Mouse (Mus musculus) lung, embryonic 15.5 days (tissue): ENCODE measurements around the gene Ssu2. TPM values are rescaled to one million over a fixed set of nuclear protein-coding genes. Genes with fewer than 3 reads are reported as not detected.

Experiments used
- ATAC-seq: fragments of 200-750 bp; cut with Nextera tagmentation; 2 replicates; pipeline ENCODE4 v1.8.0; 2017; ENCODE audit warnings: moderate number of reproducible peaks, borderline replicate concordance; ENCODE audit not compliant: low FRiP score, low TSS enrichment; ENCODE audit errors: extremely low read depth
- H3K27ac ChIP-seq: fragments of 300-500 bp; sonication (generic); 2 replicates; pipeline ENCODE4 v1.5.1; 2015; ENCODE audit warnings: moderate library complexity, mild to moderate bottlenecking, inconsistent platforms
- H3K27me3 ChIP-seq: fragments of 300-500 bp; sonication (generic); 2 replicates; pipeline ENCODE4 v1.6.1; 2015; ENCODE audit warnings: inconsistent platforms
- H3K36me3 ChIP-seq: fragments of 300-500 bp; sonication (generic); 2 replicates; pipeline ENCODE4 v1.6.1; 2015; ENCODE audit warnings: inconsistent platforms
- H3K4me1 ChIP-seq: fragments of 300-500 bp; sonication (generic); 2 replicates; pipeline ENCODE4 v1.6.1; 2015; ENCODE audit warnings: inconsistent platforms
- H3K4me2 ChIP-seq: fragments of 300-500 bp; sonication (generic); 2 replicates; pipeline ENCODE4 v1.6.1; 2015; ENCODE audit warnings: inconsistent platforms, mild to moderate bottlenecking, moderate library complexity
- H3K4me3 ChIP-seq: fragments of 300-500 bp; sonication (generic); 2 replicates; pipeline ENCODE4 v1.5.1; 2015; ENCODE audit warnings: mild to moderate bottlenecking, inconsistent platforms
- H3K9ac ChIP-seq: fragments of 300-500 bp; sonication (generic); 2 replicates; pipeline ENCODE4 v1.6.1; 2015; ENCODE audit warnings: inconsistent platforms
- H3K9me3 ChIP-seq: fragments of 300-500 bp; sonication (generic); 2 replicates; pipeline ENCODE4 v1.6.1; 2016; ENCODE audit warnings: inconsistent platforms
- WGBS: fragments of 180-500 bp; shearing (Covaris S2); methylation state at CpG from one replicate; pipeline ENCODE4 v1.1.7; 2015; 5-methylcytosine and 5-hydroxymethylcytosine counted together
- polyA plus RNA-seq: library from polyadenylated mRNA; unstranded; fragments of >200 nt; fragmentation: Nextera tagmentation; extraction: Ambion mirVana; gene quantifications from 2 replicates; pipeline ENCODE4 v1.2.1, GENCODE M21; 2015

Ssu2 gene
- polyA plus RNA-seq, result 3.0 and 4.1 TPM in 2 replicates

DNA sequence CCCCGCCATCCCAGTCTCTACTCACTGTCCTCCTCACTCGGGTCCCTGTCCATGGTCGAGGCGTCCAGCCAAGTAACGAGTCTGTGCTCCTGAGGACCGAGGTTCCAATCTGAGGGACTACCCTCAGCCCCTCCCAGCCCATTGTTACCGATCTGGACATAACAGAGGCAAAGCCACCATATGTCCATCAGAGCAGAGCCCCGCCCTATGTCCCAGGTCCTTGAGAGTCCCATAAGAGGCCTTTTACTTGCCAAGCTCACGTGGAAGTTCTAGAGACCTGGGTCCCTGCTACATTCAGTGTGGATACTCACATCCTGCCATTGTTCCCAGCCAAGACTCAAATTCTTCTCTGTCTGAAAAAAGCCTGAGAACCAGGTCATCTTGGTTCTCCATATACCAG, at the start of gene Ssu2:
Gene Ssu2 (minus strand): TSS at position 77 of the 400 bp plus-strand sequence.
- H3K36me3 ChIP-seq, result no peaks in the 10 kb centered on the region
- no peak within 1 kb of the TSS; the same call in 1 of the 2 replicates for H3K27ac ChIP-seq
- H3K4me2 ChIP-seq, result no peak within 1 kb of the TSS
- H3K27me3 ChIP-seq, result no peaks in the 10 kb centered on the region
- WGBS, result 75% methylated on average over 9 of the region's 9 CpGs
- no peak for ATAC-seq
- peaks cover 9% of the 10 kb centered on the region; the same call in 1 of the 2 replicates for H3K4me1 ChIP-seq
- H3K9ac ChIP-seq, result no peak within 1 kb of the TSS
- H3K4me3 ChIP-seq, result no peak within 1 kb of the TSS
- H3K9me3 ChIP-seq, result no peaks in the 10 kb centered on the region

GRCm38 (mm10) chr6:112426018-112426732, 38.4 kb upstream of the Ssu2 start:
- H3K4me1 ChIP-seq, result peaks cover 13% of the 10 kb centered on the region; the same call in 1 of the 2 replicates
- peak; percentile 63 for ATAC-seq
- H3K36me3 ChIP-seq, result no peaks in the 10 kb centered on the region
- H3K4me2 ChIP-seq, result no peak overlapping the region
- no peak overlapping the region for H3K27ac ChIP-seq
- WGBS, result 35% methylated on average over 6 of the region's 6 CpGs
- no peaks in the 10 kb centered on the region for H3K9me3 ChIP-seq
- no peaks in the 10 kb centered on the region for H3K27me3 ChIP-seq
- no peak overlapping the region for H3K4me3 ChIP-seq
- no peak overlapping the region for H3K9ac ChIP-seq

DNA sequence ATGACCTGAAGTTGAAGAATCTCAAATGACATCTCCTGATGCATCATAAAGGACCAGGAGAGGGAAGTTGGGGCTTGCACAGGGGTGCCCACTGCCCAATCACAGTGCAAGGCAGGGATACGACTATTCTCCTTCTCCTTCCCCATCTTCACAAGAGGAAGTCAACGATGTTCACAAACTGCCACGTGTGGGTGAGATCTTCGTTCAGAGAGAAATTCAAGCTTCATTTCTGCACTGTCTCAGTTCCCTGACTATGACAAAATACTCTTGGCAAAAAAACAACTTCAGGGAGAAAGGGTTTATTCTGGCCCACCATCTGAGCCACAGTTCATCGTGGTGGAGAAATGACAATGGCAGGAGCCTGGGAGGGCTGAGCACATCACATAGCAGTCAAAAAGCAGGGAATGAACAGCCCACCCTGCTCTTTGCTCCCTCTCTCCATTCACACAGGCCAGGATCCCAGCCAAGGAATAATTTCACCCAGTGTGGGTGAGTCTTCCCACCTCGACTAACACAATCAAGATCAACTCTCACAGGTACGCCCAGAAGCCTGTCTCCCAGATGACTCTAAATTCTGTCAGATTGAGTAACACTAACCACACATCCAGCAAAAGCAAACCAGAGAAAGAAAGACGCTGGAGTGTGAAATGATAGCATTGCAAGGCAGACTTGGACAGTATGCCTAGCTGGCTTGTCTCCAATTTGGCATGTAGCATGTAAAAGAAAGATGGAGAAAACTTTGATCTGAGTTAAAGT, 36.1 kb upstream of the Ssu2 start:
- WGBS, result 40% methylated on average over 8 of the region's 8 CpGs
- H3K4me1 ChIP-seq, result peaks cover 13% of the 10 kb centered on the region; the same call in 1 of the 2 replicates
- peak; percentile 88 for ATAC-seq
- no peak overlapping the region for H3K4me3 ChIP-seq
- peak overlapping the region; percentile 57; the same call in 1 of the 2 replicates for H3K27ac ChIP-seq
- no peak overlapping the region for H3K4me2 ChIP-seq
- no peak overlapping the region for H3K9ac ChIP-seq
- no peaks in the 10 kb centered on the region for H3K9me3 ChIP-seq
- H3K27me3 ChIP-seq, result no peaks in the 10 kb centered on the region
- no peaks in the 10 kb centered on the region for H3K36me3 ChIP-seq

DNA sequence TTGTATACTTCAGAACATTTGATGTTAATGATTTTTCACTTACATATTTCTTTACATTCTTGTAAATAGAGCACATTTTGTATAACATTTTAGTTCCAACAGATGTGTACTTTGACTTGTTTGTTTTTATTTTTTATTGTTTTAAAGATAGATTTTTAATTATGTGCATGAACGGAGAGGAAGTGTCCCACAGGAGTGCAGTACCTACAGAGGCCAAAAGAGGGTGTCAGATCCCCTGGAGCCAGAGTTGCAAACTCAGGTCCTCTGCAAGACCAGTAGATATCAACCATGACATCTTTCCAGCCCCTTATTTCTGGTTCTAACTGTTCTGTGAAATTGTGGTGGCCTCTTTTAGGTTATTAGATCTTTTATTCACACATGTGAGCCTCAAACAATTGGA, 33.1 kb upstream of the Ssu2 start:
- no peak overlapping the region for H3K4me3 ChIP-seq
- WGBS, result 92% methylated on average over 1 of the region's 1 CpGs
- no peaks in the 10 kb centered on the region for H3K36me3 ChIP-seq
- H3K9me3 ChIP-seq, result no peaks in the 10 kb centered on the region
- H3K9ac ChIP-seq, result no peak overlapping the region
- ATAC-seq, result no peak
- no peak overlapping the region for H3K4me2 ChIP-seq
- H3K4me1 ChIP-seq, result peaks cover 13% of the 10 kb centered on the region; the same call in 1 of the 2 replicates
- H3K27me3 ChIP-seq, result no peaks in the 10 kb centered on the region
- H3K27ac ChIP-seq, result no peak overlapping the region

DNA sequence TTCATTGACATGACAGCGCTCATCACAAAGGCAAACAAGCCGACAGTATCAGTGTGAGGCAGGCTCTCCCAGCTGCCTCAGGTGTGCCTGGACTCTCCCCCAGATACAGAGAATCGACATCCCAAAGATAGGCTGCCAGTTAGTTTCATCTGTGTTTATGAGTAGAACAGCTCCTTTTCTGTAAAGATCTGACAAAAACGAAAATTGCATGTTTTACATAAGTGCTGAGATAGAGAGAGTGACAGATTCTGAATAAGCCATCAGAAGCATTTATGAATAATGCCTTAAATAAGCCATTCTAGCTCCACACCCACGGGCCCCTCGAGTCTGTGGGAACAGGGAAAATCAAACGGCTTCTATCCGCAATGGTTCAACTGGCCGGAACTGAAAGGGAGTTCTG, 31.5 kb upstream of the Ssu2 start:
- Histone ChIP-seq H3K36me3 (no peaks in the 10 kb centered on the region), H3K9me3 (no peaks in the 10 kb centered on the region), H3K4me2 (no peak overlapping the region), H3K4me1 (0 out of 2 replicates have a peak, but pooled peaks cover 3% of the 10 kb centered on the region), H3K9ac (no peak overlapping the region), H3K27me3 (no peaks in the 10 kb centered on the region), H3K27ac (no peak overlapping the region), H3K4me3 (no peak overlapping the region)
- 50% methylated on average over 9 of the region's 9 CpGs for WGBS
- ATAC-seq, result no peak

GRCm38 (mm10) chr6:112404111-112404510, 16.3 kb upstream of the Ssu2 start:
- Histone ChIP-seq H3K4me3 (no peak overlapping the region), H3K4me1 (0 out of 2 replicates have a peak, but pooled peaks cover 6% of the 10 kb centered on the region), H3K27ac (no peak overlapping the region), H3K4me2 (no peak overlapping the region), H3K9ac (no peak overlapping the region), H3K27me3 (no peaks in the 10 kb centered on the region), H3K9me3 (no peaks in the 10 kb centered on the region), H3K36me3 (no peaks in the 10 kb centered on the region)
- no peak for ATAC-seq
- WGBS, result 72% methylated on average over 5 of the region's 5 CpGs

DNA sequence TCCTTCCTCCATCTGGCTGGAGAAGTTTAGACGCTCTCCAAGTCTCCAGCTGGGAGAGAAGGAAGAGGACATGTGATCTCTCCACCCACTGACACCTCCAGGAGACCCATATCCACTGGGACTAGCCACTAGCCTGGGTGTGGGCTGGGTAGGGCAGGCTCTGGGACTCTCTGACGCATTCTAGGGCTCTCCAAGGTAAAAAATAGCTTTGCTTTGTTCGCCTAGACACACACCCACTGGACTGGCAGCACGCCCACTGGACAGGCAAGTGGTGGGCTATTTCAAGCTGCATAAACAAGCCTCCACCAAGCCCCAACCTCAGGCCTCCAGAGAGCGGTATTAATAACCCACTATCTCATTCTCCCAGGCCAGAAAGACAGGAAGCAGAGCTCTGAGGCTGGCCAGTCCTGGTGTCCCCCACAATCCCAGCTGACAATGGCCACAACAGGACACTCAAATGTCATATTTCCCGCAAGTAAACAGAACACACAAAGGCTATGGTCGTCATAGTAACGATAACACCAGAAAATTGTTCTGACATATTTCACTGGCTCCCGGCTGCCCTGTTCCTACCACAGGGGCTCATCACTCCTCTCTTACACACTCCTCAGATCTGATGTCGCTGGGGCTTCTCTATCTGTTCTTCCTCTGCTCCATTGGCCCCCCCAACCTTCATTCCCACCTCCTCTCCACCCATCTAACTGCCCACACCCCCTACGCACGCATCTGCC, 14.3 kb upstream of the Ssu2 start:
- H3K36me3 ChIP-seq, result no peaks in the 10 kb centered on the region
- H3K27me3 ChIP-seq, result no peaks in the 10 kb centered on the region
- H3K9ac ChIP-seq, result no peak overlapping the region
- peak overlapping the region; percentile 40 for H3K27ac ChIP-seq
- 0 out of 2 replicates have a peak, but pooled peaks cover 6% of the 10 kb centered on the region for H3K4me1 ChIP-seq
- H3K4me2 ChIP-seq, result no peak overlapping the region
- 56% methylated on average over 12 of the region's 12 CpGs for WGBS
- H3K9me3 ChIP-seq, result no peaks in the 10 kb centered on the region
- peak; percentile 89 for ATAC-seq
- no peak overlapping the region for H3K4me3 ChIP-seq

- Histone ChIP-seq H3K9ac (no peak overlapping the region), H3K4me2 (no peak overlapping the region), H3K27ac (no peak overlapping the region), H3K27me3 (no peaks in the 10 kb centered on the region), H3K9me3 (no peaks in the 10 kb centered on the region), H3K36me3 (no peaks in the 10 kb centered on the region), H3K4me3 (no peak overlapping the region), H3K4me1 (0 out of 2 replicates have a peak, but pooled peaks cover 6% of the 10 kb centered on the region)
- ATAC-seq, result no peak
- WGBS, result 58% methylated on average over 3 of the region's 3 CpGs
Observed at GRCm38 (mm10) chr6:112397351-112397750, 9.5 kb upstream of the Ssu2 start.

GRCm38 (mm10) chr6:112396352-112396751, 8.5 kb upstream of the Ssu2 start:
- no peaks in the 10 kb centered on the region for H3K27me3 ChIP-seq
- H3K9ac ChIP-seq, result no peak overlapping the region
- no peak overlapping the region for H3K4me2 ChIP-seq
- no peaks in the 10 kb centered on the region for H3K36me3 ChIP-seq
- no peak overlapping the region for H3K27ac ChIP-seq
- H3K9me3 ChIP-seq, result no peaks in the 10 kb centered on the region
- H3K4me1 ChIP-seq, result no peaks in the 10 kb centered on the region
- no peak overlapping the region for H3K4me3 ChIP-seq
- WGBS, result 81% methylated on average over 3 of the region's 3 CpGs
- no peak for ATAC-seq

DNA sequence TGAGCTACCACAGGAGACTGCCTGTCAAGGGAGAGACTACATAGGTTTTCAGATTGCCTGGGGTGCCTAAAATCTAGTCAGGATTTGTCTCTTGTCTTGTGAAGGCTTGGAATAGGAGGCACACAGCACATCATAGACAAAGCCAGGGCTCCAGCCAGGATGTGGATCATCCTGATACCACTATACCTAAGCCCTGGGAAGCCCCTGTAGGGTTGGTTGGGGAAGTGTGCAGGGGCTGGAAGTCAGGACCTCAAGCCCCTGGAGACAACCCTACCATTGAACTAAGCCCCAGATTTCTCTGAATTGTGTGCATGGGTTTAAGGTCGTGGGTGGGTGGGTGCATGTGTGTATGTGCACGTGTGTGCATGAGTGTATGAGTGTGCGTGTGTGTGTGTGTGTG, 562 bp upstream of the Ssu2 start:
- no peak overlapping the region for H3K4me3 ChIP-seq
- no peak overlapping the region for H3K4me2 ChIP-seq
- no peak for ATAC-seq
- 79% methylated on average over 3 of the region's 3 CpGs for WGBS
- 0 out of 2 replicates have a peak, but pooled peaks cover 4% of the 10 kb centered on the region for H3K4me1 ChIP-seq
- no peak overlapping the region for H3K9ac ChIP-seq
- H3K27me3 ChIP-seq, result no peaks in the 10 kb centered on the region
- H3K36me3 ChIP-seq, result no peaks in the 10 kb centered on the region
- no peaks in the 10 kb centered on the region for H3K9me3 ChIP-seq
- no peak overlapping the region; the same call in 1 of the 2 replicates for H3K27ac ChIP-seq

GRCm38 (mm10) chr6:112386260-112386659, 1.6 kb downstream of the Ssu2 start:
- H3K4me1 ChIP-seq, result peaks cover 10% of the 10 kb centered on the region; the same call in 1 of the 2 replicates
- H3K4me2 ChIP-seq, result no peak overlapping the region
- no peak overlapping the region for H3K9ac ChIP-seq
- WGBS, result 65% methylated on average over 2 of the region's 2 CpGs
- no peaks in the 10 kb centered on the region for H3K27me3 ChIP-seq
- no peak for ATAC-seq
- H3K27ac ChIP-seq, result no peak overlapping the region
- no peak overlapping the region for H3K4me3 ChIP-seq
- H3K9me3 ChIP-seq, result no peaks in the 10 kb centered on the region
- no peaks in the 10 kb centered on the region for H3K36me3 ChIP-seq
